Mouse (Mus musculus): ENCODE measurements around the gene Bnip2. TPM values are rescaled to one million over a fixed set of nuclear protein-coding genes. Genes with fewer than 3 reads are reported as not detected.

Bnip2 gene
- polyA plus RNA-seq, 1 experiment from 2014 or later, result 131 TPM

DNA sequence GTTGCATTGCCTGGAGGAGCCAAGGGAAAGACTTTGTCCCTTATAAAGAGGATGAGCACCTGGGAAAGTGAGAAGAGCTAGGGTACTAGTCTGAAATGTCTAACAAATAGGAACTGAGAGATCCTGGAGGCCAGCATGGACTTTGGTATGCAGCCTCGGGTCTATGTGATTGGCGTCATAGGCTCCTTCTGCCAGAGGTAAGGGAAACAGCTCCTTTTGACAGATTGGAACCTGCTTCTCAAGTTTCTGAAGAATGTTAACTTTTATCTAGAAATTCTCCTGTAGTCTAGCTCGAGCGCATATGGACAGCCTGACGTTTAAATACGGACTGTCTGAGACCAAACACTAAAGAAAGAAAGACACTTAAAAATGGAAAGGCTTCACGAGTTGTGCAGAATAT is 48.7 kb downstream of the Bnip2 start, which contains the start of gene Gcnt3:
Gene Gcnt3, minus strand, starts transcription at position 101 of the 400 bp plus-strand sequence.
- no peak within 1 kb of the TSS for H3K4me3 ChIP-seq (ENCODE audit: low read depth, low read length)

DNA sequence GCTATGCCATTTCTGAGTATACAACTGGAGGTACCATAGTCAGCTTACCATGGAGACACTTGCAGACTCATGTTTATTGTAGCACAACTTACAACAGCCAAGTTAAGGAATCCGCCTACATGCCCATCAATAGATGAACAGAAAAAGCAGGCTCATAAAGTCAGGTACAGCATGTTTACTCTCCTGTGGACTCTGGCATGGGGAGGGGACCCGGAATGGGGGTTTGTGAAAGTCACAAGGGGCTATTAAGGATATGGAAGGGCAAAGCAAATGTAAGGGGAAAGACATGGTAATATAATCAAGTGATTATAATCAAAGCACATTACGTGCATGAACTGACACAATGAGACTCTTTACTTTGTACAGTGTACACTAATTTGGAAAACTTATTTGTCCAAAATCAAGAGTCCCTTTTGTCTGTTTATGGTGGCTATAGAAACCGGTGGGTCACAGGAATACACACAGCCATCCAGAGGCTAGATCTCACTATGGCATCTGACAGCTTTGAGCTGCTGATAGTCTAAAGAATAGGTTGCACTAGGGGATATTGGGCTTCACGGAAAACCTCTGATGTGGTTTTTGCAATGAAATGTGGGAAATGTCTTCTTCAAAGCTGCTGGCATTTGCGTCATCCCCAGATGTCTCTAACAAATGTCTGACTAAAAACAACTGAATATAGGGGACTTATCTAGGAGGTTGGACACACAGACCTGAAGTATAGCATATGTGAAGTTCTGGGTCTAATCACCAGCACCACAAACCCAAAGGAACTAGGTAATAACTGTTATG is 50.5 kb downstream of the Bnip2 start:
- H3K4me3 ChIP-seq (ENCODE audit: low read depth, low read length), result no peak overlapping the region
- no peaks in the 10 kb centered on the region for H3K27me3 ChIP-seq (ENCODE audit: control insufficient read depth, insufficient read depth, low read length)
- H3K4me2 ChIP-seq, result no peak overlapping the region
- no peak overlapping the region for H3K27ac ChIP-seq (ENCODE audit: low read depth, low read length)
- H3K9ac ChIP-seq (ENCODE audit: low read length), result no peak overlapping the region
- H3K9me3 ChIP-seq (ENCODE audit: control insufficient read depth, low read length), result no peaks in the 10 kb centered on the region
- no peak for DNase-seq (ENCODE audit: low spot score, missing footprints)
- no peaks in the 10 kb centered on the region for H3K36me3 ChIP-seq (ENCODE audit: control insufficient read depth, insufficient read depth, low read length)
- ATAC-seq (ENCODE audit: low FRiP score), result no peak
- H3K4me1 ChIP-seq (ENCODE audit: control insufficient read depth, insufficient read depth, low read length), result no peaks in the 10 kb centered on the region
- 91% methylated on average over 6 of the region's 6 CpGs for WGBS

More for the DNA sequence above, 48.7 kb downstream of the Bnip2 start, which contains the start of gene Gcnt3:
- Histone ChIP-seq H3K9ac (ENCODE audit: low read length) (no peak within 1 kb of the TSS), H3K27me3 (ENCODE audit: control insufficient read depth, insufficient read depth, low read length) (no peaks in the 10 kb centered on the region), H3K4me1 (ENCODE audit: control insufficient read depth, insufficient read depth, low read length) (no peaks in the 10 kb centered on the region), H3K36me3 (ENCODE audit: control insufficient read depth, insufficient read depth, low read length) (no peaks in the 10 kb centered on the region), H3K27ac (ENCODE audit: low read depth, low read length) (no peak within 1 kb of the TSS), H3K4me2 (no peak within 1 kb of the TSS), H3K9me3 (ENCODE audit: control insufficient read depth, low read length) (no peaks in the 10 kb centered on the region)
- DNase-seq (ENCODE audit: low spot score, missing footprints), result no peak
- WGBS, result 93% methylated on average over 7 of the region's 7 CpGs
- ATAC-seq (ENCODE audit: low FRiP score), result no peak

DNA sequence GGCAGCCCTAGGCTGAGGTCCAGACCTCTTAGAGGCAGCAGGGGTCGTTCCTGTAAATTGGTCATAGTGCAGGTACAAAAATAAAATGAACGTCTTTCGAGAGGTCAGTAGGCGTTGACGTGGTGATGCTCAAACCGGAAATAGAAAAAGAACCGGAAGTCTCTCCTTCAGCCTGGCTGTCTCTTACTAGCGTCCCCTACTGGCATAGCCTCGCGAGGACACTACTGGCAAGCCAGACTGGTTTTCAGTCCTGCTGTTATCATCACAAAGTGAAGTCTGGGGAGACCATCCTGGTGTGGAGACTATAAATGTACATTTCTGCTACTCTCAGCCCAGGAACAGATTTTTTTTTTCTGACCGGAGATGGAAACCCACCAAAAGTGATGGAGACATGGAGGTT is 51.3 kb downstream of the Bnip2 start:
- no peak for ATAC-seq (ENCODE audit: low FRiP score)
- Histone ChIP-seq H3K4me3 (ENCODE audit: low read depth, low read length) (no peak overlapping the region), H3K27ac (ENCODE audit: low read depth, low read length) (no peak overlapping the region), H3K9me3 (ENCODE audit: control insufficient read depth, low read length) (no peaks in the 10 kb centered on the region), H3K36me3 (ENCODE audit: control insufficient read depth, insufficient read depth, low read length) (no peaks in the 10 kb centered on the region), H3K9ac (ENCODE audit: low read length) (no peak overlapping the region), H3K4me2 (no peak overlapping the region), H3K27me3 (ENCODE audit: control insufficient read depth, insufficient read depth, low read length) (no peaks in the 10 kb centered on the region), H3K4me1 (ENCODE audit: control insufficient read depth, insufficient read depth, low read length) (no peaks in the 10 kb centered on the region)
- no peak for DNase-seq (ENCODE audit: low spot score, missing footprints)
- 88% methylated on average over 11 of the region's 11 CpGs for WGBS

DNA sequence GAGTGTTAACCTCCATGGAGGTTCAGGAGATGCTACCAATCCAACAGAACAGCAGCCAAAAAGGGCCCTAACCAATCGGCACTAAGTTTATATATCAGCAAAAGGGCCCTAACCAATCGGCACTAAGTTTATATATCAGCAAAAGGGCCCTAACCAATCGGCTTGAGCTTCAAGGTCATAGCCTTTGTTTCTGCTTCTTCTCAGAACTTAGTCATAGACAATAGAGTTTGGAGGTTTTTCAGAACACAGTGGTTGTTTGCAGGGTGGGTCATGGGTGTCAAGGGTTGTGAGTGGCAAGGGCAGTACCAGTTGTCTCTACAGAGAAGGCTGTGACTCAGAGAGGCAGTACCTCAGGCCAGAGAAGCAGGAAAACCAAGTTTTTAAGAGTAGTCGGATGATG is 52.9 kb downstream of the Bnip2 start:
- no peak overlapping the region for H3K4me3 ChIP-seq (ENCODE audit: low read depth, low read length)
- no peaks in the 10 kb centered on the region for H3K4me1 ChIP-seq (ENCODE audit: control insufficient read depth, insufficient read depth, low read length)
- H3K36me3 ChIP-seq (ENCODE audit: control insufficient read depth, insufficient read depth, low read length), result no peaks in the 10 kb centered on the region
- DNase-seq (ENCODE audit: low spot score, missing footprints) (no peak), ATAC-seq (ENCODE audit: low FRiP score) (no peak)
- no peak overlapping the region for H3K9ac ChIP-seq (ENCODE audit: low read length)
- WGBS, result 94% methylated on average over 4 of the region's 4 CpGs
- H3K9me3 ChIP-seq (ENCODE audit: control insufficient read depth, low read length), result no peaks in the 10 kb centered on the region
- H3K4me2 ChIP-seq, result no peak overlapping the region
- H3K27ac ChIP-seq (ENCODE audit: low read depth, low read length), result no peak overlapping the region
- H3K27me3 ChIP-seq (ENCODE audit: control insufficient read depth, insufficient read depth, low read length), result no peaks in the 10 kb centered on the region

DNA sequence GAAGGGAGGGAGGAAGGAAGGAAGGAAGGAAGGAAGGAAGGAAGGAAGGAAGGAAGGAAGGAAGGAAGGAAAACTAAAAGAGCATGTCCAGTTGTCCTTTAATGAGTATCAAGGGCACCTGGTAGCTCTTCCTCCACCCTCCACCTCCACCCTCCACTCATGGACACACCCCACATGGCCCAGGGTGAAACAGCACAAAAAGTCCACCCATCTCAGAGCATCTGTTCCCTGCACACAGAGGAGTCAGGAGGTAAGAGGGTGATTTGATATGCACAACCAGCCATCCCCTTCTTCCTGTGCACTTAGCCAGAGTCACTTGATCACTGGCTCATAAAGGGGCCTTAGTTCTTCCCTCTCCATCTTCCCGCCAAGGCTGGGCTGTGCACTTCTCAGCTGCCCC is 53.7 kb downstream of the Bnip2 start:
- 71% methylated on average over 1 of the region's 1 CpGs for WGBS
- ATAC-seq (ENCODE audit: low FRiP score) (no peak), DNase-seq (ENCODE audit: low spot score, missing footprints) (no peak)
- Histone ChIP-seq H3K27me3 (ENCODE audit: control insufficient read depth, insufficient read depth, low read length) (no peaks in the 10 kb centered on the region), H3K9ac (ENCODE audit: low read length) (no peak overlapping the region), H3K36me3 (ENCODE audit: control insufficient read depth, insufficient read depth, low read length) (no peaks in the 10 kb centered on the region), H3K4me2 (no peak overlapping the region), H3K27ac (ENCODE audit: low read depth, low read length) (no peak overlapping the region), H3K9me3 (ENCODE audit: control insufficient read depth, low read length) (no peaks in the 10 kb centered on the region), H3K4me1 (ENCODE audit: control insufficient read depth, insufficient read depth, low read length) (no peaks in the 10 kb centered on the region), H3K4me3 (ENCODE audit: low read depth, low read length) (no peak overlapping the region)

DNA sequence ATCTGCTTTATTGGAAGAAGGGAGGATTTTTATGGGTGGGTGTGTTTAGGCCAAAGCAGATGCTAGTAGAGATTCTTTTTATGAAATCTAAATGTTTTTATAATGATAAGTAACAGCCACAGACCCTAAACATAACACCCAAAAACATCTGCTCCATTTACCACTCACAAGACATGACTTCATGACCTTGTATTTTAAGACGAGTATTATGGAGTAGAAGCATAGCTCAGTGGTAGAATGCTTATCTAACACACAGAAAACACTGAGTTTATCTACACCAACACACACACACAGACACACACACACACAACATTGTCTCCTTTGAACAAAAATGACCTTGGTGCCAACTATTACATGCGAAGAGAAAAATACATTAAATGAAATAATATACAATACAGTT is 55.6 kb downstream of the Bnip2 start:
- 81% methylated on average over 2 of the region's 2 CpGs for WGBS
- H3K36me3 ChIP-seq (ENCODE audit: control insufficient read depth, insufficient read depth, low read length), result no peaks in the 10 kb centered on the region

DNA sequence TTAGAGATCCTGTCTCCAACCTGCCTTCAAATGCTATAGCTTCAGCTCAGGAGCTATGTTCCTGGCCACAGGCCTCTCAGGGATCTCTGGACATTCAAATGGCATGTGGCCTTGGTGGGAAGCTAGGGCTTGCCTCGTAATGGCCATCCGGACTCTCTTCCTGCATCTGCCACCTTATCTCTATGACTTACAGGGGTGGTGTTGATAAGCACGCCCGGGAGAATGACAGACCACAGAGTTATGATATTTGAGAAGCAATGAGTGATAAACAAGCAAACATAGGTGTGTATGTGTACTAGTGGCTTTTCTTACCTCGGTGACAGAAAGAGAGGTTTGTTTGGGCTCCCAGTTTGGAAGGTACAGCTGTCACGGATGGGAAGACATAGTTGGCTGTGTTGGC is 57.0 kb downstream of the Bnip2 start:
- H3K4me1 ChIP-seq (ENCODE audit: control insufficient read depth, insufficient read depth, low read length), result peaks cover 9% of the 10 kb centered on the region
- no peak overlapping the region for H3K4me3 ChIP-seq (ENCODE audit: low read depth, low read length)
- no peak overlapping the region for H3K9ac ChIP-seq (ENCODE audit: low read length)
- H3K36me3 ChIP-seq (ENCODE audit: control insufficient read depth, insufficient read depth, low read length), result no peaks in the 10 kb centered on the region
- no peaks in the 10 kb centered on the region for H3K9me3 ChIP-seq (ENCODE audit: control insufficient read depth, low read length)
- WGBS, result 87% methylated on average over 6 of the region's 6 CpGs
- no peaks in the 10 kb centered on the region for H3K27me3 ChIP-seq (ENCODE audit: control insufficient read depth, insufficient read depth, low read length)
- H3K27ac ChIP-seq (ENCODE audit: low read depth, low read length), result no peak overlapping the region
- DNase-seq (ENCODE audit: low spot score, missing footprints) (no peak), ATAC-seq (ENCODE audit: low FRiP score) (no peak)
- no peak overlapping the region for H3K4me2 ChIP-seq

More for the DNA sequence above, 55.6 kb downstream of the Bnip2 start:
- Histone ChIP-seq H3K4me1 (ENCODE audit: control insufficient read depth, insufficient read depth, low read length) (peaks cover 7% of the 10 kb centered on the region), H3K27ac (ENCODE audit: low read depth, low read length) (no peak overlapping the region), H3K4me2 (no peak overlapping the region), H3K9ac (ENCODE audit: low read length) (no peak overlapping the region), H3K4me3 (ENCODE audit: low read depth, low read length) (no peak overlapping the region), H3K9me3 (ENCODE audit: control insufficient read depth, low read length) (no peaks in the 10 kb centered on the region), H3K27me3 (ENCODE audit: control insufficient read depth, insufficient read depth, low read length) (no peaks in the 10 kb centered on the region)
- ATAC-seq (ENCODE audit: low FRiP score) (no peak), DNase-seq (ENCODE audit: low spot score, missing footprints) (no peak)

DNA sequence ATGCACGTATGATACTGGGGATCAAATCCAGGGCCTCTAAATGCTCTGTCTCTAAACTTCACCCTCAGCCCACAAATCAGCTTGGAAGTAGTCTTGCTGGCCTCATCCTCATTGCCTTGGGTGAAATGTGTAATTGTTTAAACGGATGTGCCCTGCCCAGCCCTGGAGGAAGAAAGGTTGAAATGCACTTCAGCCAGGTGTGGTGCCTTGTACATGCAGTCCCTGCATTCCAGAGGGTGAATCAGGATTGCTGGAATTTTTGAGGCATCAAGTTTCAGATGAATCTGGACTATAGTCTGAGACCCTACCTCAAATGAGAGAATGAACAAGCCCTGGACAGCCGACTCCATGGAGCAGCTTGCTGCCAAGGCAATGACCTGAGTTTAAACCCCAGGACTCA is 58.6 kb downstream of the Bnip2 start:
- Histone ChIP-seq H3K4me1 (ENCODE audit: control insufficient read depth, insufficient read depth, low read length) (peaks cover 9% of the 10 kb centered on the region), H3K9ac (ENCODE audit: low read length) (no peak overlapping the region), H3K36me3 (ENCODE audit: control insufficient read depth, insufficient read depth, low read length) (no peaks in the 10 kb centered on the region), H3K27me3 (ENCODE audit: control insufficient read depth, insufficient read depth, low read length) (no peaks in the 10 kb centered on the region), H3K4me2 (no peak overlapping the region), H3K27ac (ENCODE audit: low read depth, low read length) (no peak overlapping the region), H3K9me3 (ENCODE audit: control insufficient read depth, low read length) (no peaks in the 10 kb centered on the region), H3K4me3 (ENCODE audit: low read depth, low read length) (no peak overlapping the region)
- DNase-seq (ENCODE audit: low spot score, missing footprints) (no peak), ATAC-seq (ENCODE audit: low FRiP score) (no peak)
- WGBS, result 67% methylated on average over 3 of the region's 3 CpGs

DNA sequence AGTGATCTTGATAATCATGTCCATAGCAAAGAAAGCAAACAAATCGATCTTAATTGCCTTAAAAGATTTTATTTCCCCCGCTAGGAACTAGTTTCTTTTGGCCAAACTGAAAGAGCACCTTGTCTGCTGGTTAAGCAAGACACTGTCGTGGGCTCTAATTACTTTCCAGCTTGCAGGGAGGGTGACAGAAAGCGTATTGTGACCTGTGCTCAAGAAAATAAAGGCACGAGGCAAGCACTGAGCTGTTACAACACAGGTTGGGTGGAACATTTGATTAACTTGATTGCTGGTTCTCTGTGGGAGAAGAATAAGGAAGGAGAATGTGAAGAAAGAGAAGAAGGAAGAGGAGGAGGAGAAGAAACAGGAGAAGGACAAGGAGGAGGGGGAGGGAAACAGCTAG is 59.0 kb downstream of the Bnip2 start:
- WGBS, result 58% methylated on average over 5 of the region's 5 CpGs
- Histone ChIP-seq H3K4me3 (ENCODE audit: low read depth, low read length) (no peak overlapping the region), H3K27me3 (ENCODE audit: control insufficient read depth, insufficient read depth, low read length) (no peaks in the 10 kb centered on the region), H3K9ac (ENCODE audit: low read length) (no peak overlapping the region), H3K4me2 (no peak overlapping the region), H3K9me3 (ENCODE audit: control insufficient read depth, low read length) (no peaks in the 10 kb centered on the region), H3K27ac (ENCODE audit: low read depth, low read length) (no peak overlapping the region), H3K36me3 (ENCODE audit: control insufficient read depth, insufficient read depth, low read length) (no peaks in the 10 kb centered on the region), H3K4me1 (ENCODE audit: control insufficient read depth, insufficient read depth, low read length) (peaks cover 9% of the 10 kb centered on the region)
- DNase-seq (ENCODE audit: low spot score, missing footprints) (no peak), ATAC-seq (ENCODE audit: low FRiP score) (no peak)

All from midbrain, embryonic 11.5 days (tissue).